Mouse (Mus musculus) thymus, adult 2 months (tissue): ENCODE measurements around the gene Cox19. TPM values are rescaled to one million over a fixed set of nuclear protein-coding genes. Genes with fewer than 3 reads are reported as not detected.

Experiments
- DNase-seq: peaks from one replicate; pipeline ENCODE4 v3.0.0; 2021
- H3K27ac ChIP-seq: fragments of 200-500 bp; 2 replicates; pipeline ENCODE4 v1.5.1; 2012; ENCODE audit warnings: low read length, control low read depth; ENCODE audit not compliant: control insufficient read depth, insufficient read depth
- H3K27me3 ChIP-seq: fragments of 200-500 bp; 2 replicates; pipeline ENCODE4 v1.6.1; 2012; ENCODE audit warnings: mild to moderate bottlenecking, low read length, moderate library complexity, mixed read lengths; ENCODE audit not compliant: control insufficient read depth, insufficient read depth
- H3K36me3 ChIP-seq: fragments of 200-500 bp; 2 replicates; pipeline ENCODE4 v1.6.1; 2012; ENCODE audit warnings: mild to moderate bottlenecking, low read length, moderate library complexity; ENCODE audit not compliant: control insufficient read depth, insufficient read depth
- H3K4me1 ChIP-seq: fragments of 200-500 bp; replicated peaks from 2 replicates; pipeline ENCODE4 v1.6.1; 2012; ENCODE audit warnings: low read length; ENCODE audit not compliant: control insufficient read depth, insufficient read depth
- H3K4me3 ChIP-seq: fragments of 200-500 bp; 2 replicates; pipeline ENCODE4 v1.5.1; 2012; ENCODE audit warnings: mild to moderate bottlenecking, low read length, control low read depth, moderate library complexity; ENCODE audit not compliant: control insufficient read depth, insufficient read depth
- CTCF ChIP-seq: fragments of 200-500 bp; IDR thresholded peaks from 2 replicates; pipeline ENCODE4 v1.5.1; 2012; ENCODE audit warnings: mild to moderate bottlenecking, control low read depth, low read length, moderate library complexity, borderline replicate concordance; ENCODE audit not compliant: control insufficient read depth, poor library complexity, insufficient read depth; ENCODE audit errors: extremely low read depth
- POLR2A ChIP-seq: fragments of 200-500 bp; IDR thresholded peaks from 2 replicates; pipeline ENCODE4 v1.6.1; 2012; ENCODE audit warnings: mild to moderate bottlenecking, low read length, control low read depth, moderate library complexity; ENCODE audit not compliant: control insufficient read depth, poor library complexity, insufficient read depth; ENCODE audit errors: extremely low read depth
- WGBS: fragments of 180-500 bp; shearing (Covaris S2); methylation state at CpG from one replicate; pipeline ENCODE4 v1.1.7; 2018; 5-methylcytosine and 5-hydroxymethylcytosine counted together
- polyA plus RNA-seq: library from polyadenylated mRNA; depleted of rRNA; stranded (reverse); fragments of >200 nt; gene quantifications from 2 replicates; pipeline ENCODE4 v1.2.3, GENCODE M21; 2012

Cox19 gene
- polyA plus RNA-seq, 1 experiment: 99.2 TPM

GRCm38 (mm10) chr5:139381586-139382513, 30.6 kb upstream of the Cox19 start:
- 20% methylated on average over 18 of the region's 18 CpGs for WGBS
- Histone ChIP-seq H3K36me3 (no peaks in the 10 kb centered on the region), H3K4me1 (peaks cover 75% of the 10 kb centered on the region), H3K27me3 (no peaks in the 10 kb centered on the region), H3K4me3 (peak overlapping the region; percentile 35), H3K27ac (peak overlapping the region; percentile 84)
- DNase-seq: peak; percentile 79
- TF ChIP-seq CTCF (no peak), POLR2A (no peak)

GRCm38 (mm10) chr5:139380385-139381248, 29.4 kb upstream of the Cox19 start:
- no peaks in the 10 kb centered on the region for H3K36me3 ChIP-seq
- WGBS: 2% methylated on average over 61 of the region's 73 CpGs
- TF ChIP-seq CTCF: 0 out of 2 replicates have a peak, but pooled peaks have one; percentile 19
- 0 out of 2 replicates have a peak, but pooled peaks have one; percentile 12 for TF ChIP-seq POLR2A
- peak overlapping the region; percentile 80 for H3K4me3 ChIP-seq
- peak overlapping the region; percentile 49 for H3K27ac ChIP-seq
- DNase-seq: peak; percentile 81
- peaks cover 72% of the 10 kb centered on the region for H3K4me1 ChIP-seq
- H3K27me3 ChIP-seq: no peaks in the 10 kb centered on the region

- no peaks in the 10 kb centered on the region for H3K27me3 ChIP-seq
- 23% methylated on average over 8 of the region's 8 CpGs for WGBS
- DNase-seq: no peak
- no peaks in the 10 kb centered on the region for H3K36me3 ChIP-seq
- TF ChIP-seq POLR2A: no peak
- TF ChIP-seq CTCF: no peak
- peaks cover 72% of the 10 kb centered on the region for H3K4me1 ChIP-seq
- peak overlapping the region; percentile 80 for H3K4me3 ChIP-seq
- H3K27ac ChIP-seq: peak overlapping the region; percentile 5; the same call in 1 of the 2 replicates
These were observed 28.7 kb upstream of the Cox19 start for GRCm38 (mm10) chr5:139379771-139380384.

GRCm38 (mm10) chr5:139378986-139379629, 27.9 kb upstream of the Cox19 start:
- Histone ChIP-seq H3K36me3 (no peaks in the 10 kb centered on the region), H3K27me3 (no peaks in the 10 kb centered on the region), H3K4me3 (peak overlapping the region; percentile 25), H3K27ac (peak overlapping the region; percentile 5; the same call in 1 of the 2 replicates), H3K4me1 (peaks cover 65% of the 10 kb centered on the region)
- WGBS: 25% methylated on average over 21 of the region's 21 CpGs
- DNase-seq: peak; percentile 47
- TF ChIP-seq CTCF: no peak

GRCm38 (mm10) chr5:139378271-139378556, 27.0 kb upstream of the Cox19 start:
- 0 out of 2 replicates have a peak overlapping the region, but pooled peaks have one; percentile 2 for H3K4me3 ChIP-seq
- H3K27ac ChIP-seq: peak overlapping the region; percentile 65
- no peaks in the 10 kb centered on the region for H3K27me3 ChIP-seq
- DNase-seq: no peak
- H3K36me3 ChIP-seq: no peaks in the 10 kb centered on the region
- no peak for TF ChIP-seq POLR2A
- TF ChIP-seq CTCF: no peak
- peaks cover 61% of the 10 kb centered on the region for H3K4me1 ChIP-seq
- WGBS: 29% methylated on average over 7 of the region's 7 CpGs
